Mouse (Mus musculus): Measurements from ENCODE around the gene Sucnr1.

Gene Sucnr1

GRCm38 (mm10) chr3:60114571-60114970 lies 32.9 kb downstream of the Sucnr1 start:
- no peak for DNase-seq

GRCm38 (mm10) chr3:60121449-60121848 lies 39.8 kb downstream of the Sucnr1 start:
- DNase-seq = no peak

GRCm38 (mm10) chr3:60123859-60124794 lies 42.5 kb downstream of the Sucnr1 start:
- DNase-seq = no peak

- DNase-seq = no peak
Measured at GRCm38 (mm10) chr3:60126564-60126963, 44.9 kb downstream of the Sucnr1 start.

GRCm38 (mm10) chr3:60128282-60128681 lies 46.6 kb downstream of the Sucnr1 start:
- DNase-seq = no peak

GRCm38 (mm10) chr3:60135801-60136200 lies 54.1 kb downstream of the Sucnr1 start:
- no peak for DNase-seq
